Mouse (Mus musculus): ENCODE data around the gene Abcg4.
"Not testable (repeated sequence)": the region's sequence is repeated elsewhere in the genome, so short reads cannot be mapped to it uniquely, and the experiment has no call there.

DNA sequence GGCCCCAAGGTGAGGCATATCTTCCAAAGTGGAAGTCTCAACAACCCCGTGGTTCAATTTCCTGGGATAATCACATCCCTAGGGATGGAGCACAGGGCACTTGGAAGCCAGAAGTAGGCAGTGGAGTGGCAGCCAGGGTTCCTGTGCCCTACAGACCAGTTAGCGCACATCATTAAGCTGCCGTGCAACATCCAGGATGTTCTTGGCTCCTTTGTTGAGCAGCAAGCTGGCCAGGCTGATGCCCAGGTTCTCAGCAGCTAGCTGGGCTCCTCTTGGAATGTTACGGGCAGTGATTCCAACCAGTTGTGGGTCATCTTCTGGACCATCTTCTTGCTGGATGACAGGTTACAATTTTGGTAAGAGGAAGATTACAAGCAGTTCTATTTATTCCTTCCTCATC is 48.1 kb upstream of the Abcg4 start:
- TF ChIP-seq TCF12 (IDR thresholded peaks at IDR 0.05; ENCODE audit: low read depth, low read length); NELFE (IDR thresholded peaks at IDR 0.05; ENCODE audit: low read depth, low read length); CHD1 (IDR thresholded peaks at IDR 0.05; ENCODE audit: low read depth, low read length); MYC (IDR thresholded peaks at IDR 0.05; ENCODE audit: low read depth, low read length); JUND (conservative IDR thresholded peaks at IDR 0.05; ENCODE audit: low read depth, low read length): not testable (repeated sequence)

Data from CH12.LX (cell line).